Mouse (Mus musculus) hindbrain, embryonic 10.5 days (tissue): Measurements from ENCODE around the gene Birc3. TPM values are rescaled to one million over a fixed set of nuclear protein-coding genes. Genes with fewer than 3 reads are reported as not detected.
A peak's percentile ranks its signal among the peaks of the same experiment; 100 is the strongest.
"Not testable (repeated sequence)": the region's sequence is repeated elsewhere in the genome, so short reads cannot be mapped to it uniquely, and the experiment has no call there.

Experiments used
- DNase-seq: peaks from one replicate; pipeline ENCODE4 v3.0.0-alpha.2; 2017; ENCODE audit warnings: low spot score
- H3K27ac ChIP-seq: fragments of 300-500 bp; sonication (generic); 2 replicates; pipeline ENCODE4 v1.5.1; 2016; ENCODE audit warnings: mild to moderate bottlenecking, moderate library complexity
- H3K27me3 ChIP-seq: fragments of 300-500 bp; sonication (generic); 2 replicates; pipeline ENCODE4 v1.6.1; 2016; ENCODE audit warnings: mild to moderate bottlenecking; ENCODE audit not compliant: poor library complexity, insufficient read depth, severe bottlenecking
- H3K36me3 ChIP-seq: fragments of 300-500 bp; sonication (generic); 2 replicates; pipeline ENCODE4 v1.6.1; 2016; ENCODE audit warnings: mild to moderate bottlenecking, moderate library complexity
- H3K4me1 ChIP-seq: fragments of 300-500 bp; sonication (generic); replicated peaks from 2 replicates; pipeline ENCODE4 v1.6.1; 2016; ENCODE audit warnings: mild to moderate bottlenecking
- H3K4me3 ChIP-seq: fragments of 300-500 bp; sonication (generic); 2 replicates; pipeline ENCODE4 v1.5.1; 2016; ENCODE audit warnings: mild to moderate bottlenecking, moderate library complexity
- H3K9me3 ChIP-seq: fragments of 300-500 bp; sonication (generic); 2 replicates; pipeline ENCODE4 v1.6.1; 2016; ENCODE audit warnings: mild to moderate bottlenecking, moderate library complexity
- WGBS: fragments of 180-500 bp; shearing (Covaris S2); methylation state at CpG from one replicate; pipeline ENCODE4 v1.1.7; 2016; 5-methylcytosine and 5-hydroxymethylcytosine counted together
- polyA plus RNA-seq: library from polyadenylated mRNA; unstranded; fragments of >200 nt; fragmentation: Nextera tagmentation; extraction: Ambion mirVana; gene quantifications from 2 replicates; pipeline ENCODE4 v1.2.1, GENCODE M21; 2016

The Birc3 gene
- polyA plus RNA-seq, 1 experiment from 2014 or later, result 3.8 TPM

- H3K4me1 ChIP-seq, DNase-seq, H3K4me3 ChIP-seq, H3K27ac ChIP-seq, H3K36me3 ChIP-seq, H3K9me3 ChIP-seq, H3K27me3 ChIP-seq: not testable (repeated sequence)
- 77% methylated on average over 14 of the region's 14 CpGs for WGBS
Measured at GRCm38 (mm10) chr9:7854196-7854595, 18.8 kb downstream of the Birc3 start.

GRCm38 (mm10) chr9:7852346-7853230 lies 20.4 kb downstream of the Birc3 start:
- no peak for DNase-seq
- WGBS, result 83% methylated on average over 4 of the region's 4 CpGs
- no peaks in the 10 kb centered on the region for H3K9me3 ChIP-seq

GRCm38 (mm10) chr9:7851841-7852240 lies 21.1 kb downstream of the Birc3 start:
- Histone ChIP-seq H3K36me3 (no peaks in the 10 kb centered on the region), H3K4me1 (no peaks in the 10 kb centered on the region), H3K9me3 (no peaks in the 10 kb centered on the region), H3K27me3 (no peaks in the 10 kb centered on the region), H3K4me3 (no peak overlapping the region), H3K27ac (no peak overlapping the region)
- no peak for DNase-seq
- 91% methylated on average over 8 of the region's 8 CpGs for WGBS

More at GRCm38 (mm10) chr9:7852346-7853230, 20.4 kb downstream of the Birc3 start:
- H3K36me3 ChIP-seq, result no peaks in the 10 kb centered on the region
- H3K4me1 ChIP-seq, result no peaks in the 10 kb centered on the region
- no peak overlapping the region for H3K27ac ChIP-seq
- no peaks in the 10 kb centered on the region for H3K27me3 ChIP-seq
- no peak overlapping the region for H3K4me3 ChIP-seq

- no peak overlapping the region for H3K27ac ChIP-seq
- no peaks in the 10 kb centered on the region for H3K27me3 ChIP-seq
- H3K4me3 ChIP-seq, result no peak overlapping the region
- H3K4me1 ChIP-seq, result no peaks in the 10 kb centered on the region
- WGBS, result 92% methylated on average over 18 of the region's 18 CpGs
- H3K36me3 ChIP-seq, result no peaks in the 10 kb centered on the region
- DNase-seq, result no peak
- H3K9me3 ChIP-seq, result no peaks in the 10 kb centered on the region
Measured at GRCm38 (mm10) chr9:7848191-7848590, 24.8 kb downstream of the Birc3 start.

- Histone ChIP-seq H3K27me3 (no peaks in the 10 kb centered on the region), H3K27ac (no peak overlapping the region), H3K36me3 (no peaks in the 10 kb centered on the region), H3K4me3 (no peak overlapping the region), H3K9me3 (no peaks in the 10 kb centered on the region), H3K4me1 (no peaks in the 10 kb centered on the region)
- 86% methylated on average over 1 of the region's 1 CpGs for WGBS
- DNase-seq, result no peak
Measured at GRCm38 (mm10) chr9:7846667-7847199, 26.3 kb downstream of the Birc3 start.

GRCm38 (mm10) chr9:7845216-7845895 lies 27.6 kb downstream of the Birc3 start:
- no peak overlapping the region for H3K27ac ChIP-seq
- no peaks in the 10 kb centered on the region for H3K27me3 ChIP-seq
- no peak overlapping the region for H3K4me3 ChIP-seq
- WGBS, result 76% methylated on average over 4 of the region's 4 CpGs
- no peak for DNase-seq
- no peaks in the 10 kb centered on the region for H3K9me3 ChIP-seq
- no peaks in the 10 kb centered on the region for H3K4me1 ChIP-seq
- H3K36me3 ChIP-seq, result no peaks in the 10 kb centered on the region

GRCm38 (mm10) chr9:7841221-7841620 lies 31.8 kb downstream of the Birc3 start:
- Histone ChIP-seq H3K4me1 (peaks cover 5% of the 10 kb centered on the region; the same call in 1 of the 2 replicates), H3K36me3 (no peaks in the 10 kb centered on the region), H3K9me3 (no peaks in the 10 kb centered on the region), H3K27ac (no peak overlapping the region), H3K27me3 (no peaks in the 10 kb centered on the region), H3K4me3 (no peak overlapping the region)
- no peak for DNase-seq
- 75% methylated on average over 6 of the region's 6 CpGs for WGBS

GRCm38 (mm10) chr9:7837806-7838440 lies 35.1 kb downstream of the Birc3 start:
- H3K27ac ChIP-seq, result peak overlapping the region; percentile 98
- no peaks in the 10 kb centered on the region for H3K27me3 ChIP-seq
- H3K4me1 ChIP-seq, result peaks cover 16% of the 10 kb centered on the region
- peaks cover 19% of the 10 kb centered on the region for H3K36me3 ChIP-seq
- WGBS, result 26% methylated on average over 14 of the region's 14 CpGs
- peak; percentile 54 for DNase-seq
- no peaks in the 10 kb centered on the region for H3K9me3 ChIP-seq
- H3K4me3 ChIP-seq, result peak overlapping the region; percentile 71

GRCm38 (mm10) chr9:7836905-7837805 lies 35.8 kb downstream of the Birc3 start, which contains the start of gene Birc2:
TSS of gene Birc2 (minus strand) at chr9:7837064.
- Histone ChIP-seq H3K9me3 (no peaks in the 10 kb centered on the region), H3K27ac (peak within 1 kb of the TSS; percentile 98), H3K27me3 (no peaks in the 10 kb centered on the region), H3K36me3 (peaks cover 25% of the 10 kb centered on the region), H3K4me3 (peak within 1 kb of the TSS; percentile 71), H3K4me1 (peaks cover 22% of the 10 kb centered on the region)
- DNase-seq, result peak; percentile 98
- under 1% methylated on average over 68 of the region's 68 CpGs for WGBS

- Histone ChIP-seq H3K27ac (peak overlapping the region; percentile 98), H3K4me1 (peaks cover 22% of the 10 kb centered on the region), H3K9me3 (no peaks in the 10 kb centered on the region), H3K36me3 (peaks cover 25% of the 10 kb centered on the region), H3K4me3 (peak overlapping the region; percentile 71), H3K27me3 (no peaks in the 10 kb centered on the region)
- DNase-seq, result peak; percentile 61
- WGBS, result 1% methylated on average over 16 of the region's 16 CpGs
Measured at GRCm38 (mm10) chr9:7836331-7836730, 36.7 kb downstream of the Birc3 start.

GRCm38 (mm10) chr9:7835302-7835701 lies 37.7 kb downstream of the Birc3 start:
- H3K4me3 ChIP-seq, result peak overlapping the region; percentile 34
- H3K9me3 ChIP-seq, result no peaks in the 10 kb centered on the region
- H3K27ac ChIP-seq, result no peak overlapping the region
- 84% methylated on average over 1 of the region's 1 CpGs for WGBS
- peaks cover 28% of the 10 kb centered on the region for H3K4me1 ChIP-seq
- H3K36me3 ChIP-seq, result peaks cover 25% of the 10 kb centered on the region
- no peaks in the 10 kb centered on the region for H3K27me3 ChIP-seq
- DNase-seq, result no peak

GRCm38 (mm10) chr9:7833421-7833820 lies 39.6 kb downstream of the Birc3 start:
- no peaks in the 10 kb centered on the region for H3K27me3 ChIP-seq
- peaks cover 35% of the 10 kb centered on the region for H3K4me1 ChIP-seq
- no peaks in the 10 kb centered on the region for H3K9me3 ChIP-seq
- peaks cover 35% of the 10 kb centered on the region for H3K36me3 ChIP-seq
- WGBS, result 92% methylated on average over 6 of the region's 6 CpGs
- H3K27ac ChIP-seq, result no peak overlapping the region
- DNase-seq, result no peak
- peak overlapping the region; percentile 13; the same call in 1 of the 2 replicates for H3K4me3 ChIP-seq
